Mouse (Mus musculus) macrophage (primary cell): ENCODE data around the gene Phf21a. TPM values are rescaled to one million over a fixed set of nuclear protein-coding genes. Genes with fewer than 3 reads are reported as not detected.
A peak's percentile ranks its signal among the peaks of the same experiment; 100 is the strongest.

Experiments used
- H3K27ac ChIP-seq: fragments of 350-480 bp; formaldehyde crosslinking; 2 replicates; pipeline ENCODE4 v1.9.0; 2021
- H3K36me3 ChIP-seq: fragments of 350-480 bp; formaldehyde crosslinking; 2 replicates; pipeline ENCODE4 v1.9.0; 2021; ENCODE audit errors: inconsistent target
- H3K4me3 ChIP-seq: fragments of 350-480 bp; formaldehyde crosslinking; 2 replicates; pipeline ENCODE4 v1.9.0; 2021; ENCODE audit errors: inconsistent target
- H3K79me2 ChIP-seq: fragments of 350-480 bp; formaldehyde crosslinking; 2 replicates; pipeline ENCODE4 v1.9.0; 2021; ENCODE audit errors: inconsistent target
- WGBS: methylation state at CpG from one replicate; pipeline ENCODE4 v1.1.7; 2026; ENCODE audit warnings: inconsistent platforms; ENCODE audit not compliant: missing documents; 5-methylcytosine and 5-hydroxymethylcytosine counted together
- polyA plus RNA-seq: library from polyadenylated mRNA; stranded (reverse); fragments of 250-400 nt; gene quantifications from 3 replicates; pipeline ENCODE4 v1.2.4, GENCODE M21; 2018; ENCODE audit warnings: inconsistent platforms

Phf21a gene
- polyA plus RNA-seq, 1 experiment from 2014 or later = 55.5 TPM

DNA sequence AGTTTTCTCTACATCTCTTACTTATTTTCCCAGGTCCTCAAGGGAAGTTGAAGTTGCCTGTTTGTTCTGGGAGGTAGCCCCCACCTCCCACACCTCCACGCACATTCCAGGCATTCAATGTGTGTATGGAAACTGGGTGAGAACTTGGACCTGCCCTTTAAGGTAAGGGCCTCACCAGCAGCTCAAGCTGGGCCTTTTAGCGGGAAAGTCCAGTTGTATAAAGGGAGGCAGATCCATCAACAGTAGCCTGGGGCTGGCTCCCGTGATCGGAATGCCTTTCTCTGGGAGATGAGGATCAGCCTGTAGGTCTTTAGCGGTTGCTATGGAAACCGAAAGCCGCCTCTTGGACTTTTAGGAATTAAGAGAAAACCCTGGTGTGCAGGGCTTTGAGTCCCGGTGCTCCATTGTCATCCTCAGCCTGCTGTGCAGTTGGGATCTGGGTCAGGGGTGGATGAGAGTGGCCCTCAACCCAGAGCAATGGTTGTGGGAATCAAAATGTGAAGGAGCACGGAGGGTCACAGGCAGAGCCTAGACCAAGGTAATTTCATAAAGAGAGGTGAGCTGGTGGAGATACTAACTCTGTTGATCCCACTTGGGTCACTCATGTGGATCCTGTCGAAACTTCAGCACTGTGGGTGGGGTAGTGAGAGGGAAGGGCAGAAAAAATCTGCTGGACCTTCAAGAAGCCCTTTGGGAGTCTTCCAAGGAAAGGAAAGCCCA lies 279.2 kb downstream of the Phf21a start:
- 93% methylated on average over 10 of the region's 10 CpGs for WGBS
- Histone ChIP-seq H3K27ac (no peak overlapping the region), H3K79me2 (peaks cover 17% of the 10 kb centered on the region; the same call in 1 of the 2 replicates), H3K36me3 (no peaks in the 10 kb centered on the region), H3K4me3 (no peak overlapping the region)

DNA sequence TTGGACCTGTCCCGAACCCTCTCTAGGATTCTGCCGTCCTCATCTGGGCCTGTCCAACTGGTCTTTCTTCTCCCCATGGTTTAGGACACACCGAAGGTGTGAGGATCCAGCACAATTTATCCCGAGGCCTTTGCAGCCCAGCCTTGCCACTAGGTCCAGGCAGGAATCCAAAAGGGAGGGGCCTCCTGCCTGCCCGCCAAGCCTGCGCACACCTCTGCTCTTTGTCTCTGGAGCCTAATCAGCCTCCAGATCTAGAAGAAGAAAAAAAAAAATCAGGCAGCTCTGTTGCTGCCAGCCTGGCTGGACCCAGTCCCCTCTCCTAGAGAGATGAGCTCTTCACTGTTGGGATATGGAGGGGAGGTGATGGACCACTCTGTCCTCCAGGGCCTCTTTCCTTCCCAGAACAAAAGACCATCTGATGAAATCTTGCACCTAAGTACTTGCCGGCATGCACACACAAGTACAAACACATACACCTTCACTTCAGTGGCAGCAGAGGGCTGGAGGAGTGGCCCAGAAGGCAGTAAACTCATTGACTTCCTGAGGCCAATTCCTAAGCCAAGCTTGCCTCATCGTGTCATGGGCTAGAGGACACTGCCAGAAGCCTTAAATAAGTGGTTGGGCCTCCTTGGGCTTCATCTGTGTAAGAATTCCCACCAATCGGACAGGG lies 280.0 kb downstream of the Phf21a start:
- 81% methylated on average over 9 of the region's 9 CpGs for WGBS
- Histone ChIP-seq H3K4me3 (no peak overlapping the region), H3K27ac (no peak overlapping the region), H3K36me3 (peaks cover 5% of the 10 kb centered on the region), H3K79me2 (peaks cover 21% of the 10 kb centered on the region; the same call in 1 of the 2 replicates)

DNA sequence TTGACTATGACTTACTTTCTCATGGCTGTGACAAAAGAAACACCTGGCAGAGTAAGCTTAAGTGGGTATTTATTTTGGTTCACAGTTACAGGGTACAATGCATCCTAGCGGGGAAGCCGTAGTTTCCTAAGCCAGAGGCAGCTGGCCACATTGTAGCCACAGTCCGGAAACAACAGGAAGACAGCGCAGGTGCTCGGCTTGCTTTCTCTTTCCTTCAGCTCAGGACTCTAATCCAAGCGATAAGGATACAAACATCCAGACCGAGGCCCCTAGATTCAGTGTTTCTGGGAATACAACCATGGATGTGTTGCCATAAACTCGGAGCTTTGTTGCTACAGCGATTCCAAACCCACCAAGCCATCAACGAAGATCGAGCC lies 280.5 kb downstream of the Phf21a start:
- 52% methylated on average over 11 of the region's 11 CpGs for WGBS
- peaks cover 21% of the 10 kb centered on the region; the same call in 1 of the 2 replicates for H3K79me2 ChIP-seq
- H3K27ac ChIP-seq = no peak overlapping the region
- H3K36me3 ChIP-seq = peaks cover 10% of the 10 kb centered on the region
- H3K4me3 ChIP-seq = no peak overlapping the region

DNA sequence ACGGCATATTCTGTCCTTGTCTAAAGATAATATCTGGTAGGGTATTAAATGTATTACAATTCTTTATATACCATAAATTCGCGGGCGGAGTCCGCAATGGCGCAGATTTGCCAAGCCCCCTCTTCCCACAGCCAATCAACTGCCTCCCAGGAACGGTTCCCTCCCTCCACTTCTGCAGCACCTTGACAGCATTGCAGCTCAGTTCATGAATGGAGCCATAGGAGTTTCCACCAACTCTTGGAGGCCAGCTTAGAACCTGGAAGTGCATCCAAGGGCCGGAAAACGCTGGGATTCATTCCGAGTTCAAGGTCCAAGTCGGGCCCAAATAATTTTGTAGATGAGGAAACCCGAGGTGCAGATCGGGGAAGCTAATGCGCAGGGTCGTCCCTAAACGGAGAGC lies 281.6 kb downstream of the Phf21a start, which contains the start of the genes Pex16 and Large2:
Gene Pex16, plus strand, starts transcription at position 163 of the 400 bp plus-strand sequence.
Gene Large2, minus strand, starts transcription at position 356 of the 400 bp plus-strand sequence.
- whole genome bisulfite sequencing = 4% methylated on average over 16 of the region's 16 CpGs
- peak within 1 kb of the TSS; percentile 67 for H3K27ac ChIP-seq
- peak within 1 kb of the TSS; percentile 97 for H3K4me3 ChIP-seq
- peaks cover 21% of the 10 kb centered on the region for H3K36me3 ChIP-seq
- H3K79me2 ChIP-seq = peaks cover 21% of the 10 kb centered on the region; the same call in 1 of the 2 replicates

DNA sequence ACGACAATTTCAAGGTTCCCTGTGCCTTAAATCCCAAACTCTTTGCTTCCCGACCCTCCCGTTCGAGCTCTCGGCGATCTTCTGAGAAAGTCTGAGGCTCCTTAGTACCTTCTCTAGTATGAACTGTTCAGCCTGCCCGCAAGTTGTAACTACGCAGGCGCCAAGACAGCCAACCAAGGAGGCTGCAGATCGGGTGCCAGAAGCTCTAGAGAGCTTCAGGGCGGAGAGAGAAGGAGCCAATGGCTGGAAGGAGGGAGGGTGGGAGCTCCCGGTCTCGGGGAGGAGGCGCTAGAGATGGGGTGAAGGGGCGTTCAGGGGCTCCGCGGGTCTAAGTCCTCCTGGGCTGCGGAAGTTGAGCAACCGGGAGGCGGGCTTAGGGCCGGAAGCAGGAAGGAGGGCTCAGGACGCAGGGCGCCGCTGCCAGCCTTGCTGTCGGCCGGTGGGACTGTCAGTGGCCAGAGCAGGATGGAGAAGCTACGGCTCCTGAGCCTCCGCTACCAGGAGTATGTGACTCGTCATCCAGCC lies 282.2 kb downstream of the Phf21a start:
- Histone ChIP-seq H3K79me2 (peaks cover 21% of the 10 kb centered on the region; the same call in 1 of the 2 replicates), H3K36me3 (peaks cover 28% of the 10 kb centered on the region), H3K27ac (peak overlapping the region; percentile 67)

DNA sequence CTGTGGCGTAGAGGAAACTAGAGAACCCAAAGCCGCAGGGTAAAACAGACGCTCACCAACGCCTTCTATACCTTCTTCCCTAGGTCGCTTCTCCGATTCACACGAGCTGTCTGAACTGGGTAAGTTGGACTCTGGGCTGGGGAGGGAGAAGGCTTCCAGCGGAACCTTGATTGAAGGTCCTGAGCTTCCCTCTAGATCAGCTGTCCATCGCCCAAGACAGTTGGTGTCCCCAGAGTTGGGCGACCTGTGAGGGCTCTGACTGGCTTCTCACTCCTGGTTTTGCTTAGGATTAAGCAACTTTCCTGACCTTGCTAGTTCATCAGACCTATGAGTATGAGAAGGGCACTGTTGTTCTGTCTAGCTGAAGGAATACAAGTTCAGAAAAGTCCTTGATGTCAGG lies 282.9 kb downstream of the Phf21a start:
- under 1% methylated on average over 10 of the region's 10 CpGs for WGBS
- peak overlapping the region; percentile 67 for H3K27ac ChIP-seq
- H3K36me3 ChIP-seq = peaks cover 33% of the 10 kb centered on the region
- H3K4me3 ChIP-seq = peak overlapping the region; percentile 97
- peaks cover 21% of the 10 kb centered on the region; the same call in 1 of the 2 replicates for H3K79me2 ChIP-seq

More for the DNA sequence above, 282.2 kb downstream of the Phf21a start:
- H3K4me3 ChIP-seq = peak overlapping the region; percentile 97
- WGBS = under 1% methylated on average over 29 of the region's 29 CpGs

DNA sequence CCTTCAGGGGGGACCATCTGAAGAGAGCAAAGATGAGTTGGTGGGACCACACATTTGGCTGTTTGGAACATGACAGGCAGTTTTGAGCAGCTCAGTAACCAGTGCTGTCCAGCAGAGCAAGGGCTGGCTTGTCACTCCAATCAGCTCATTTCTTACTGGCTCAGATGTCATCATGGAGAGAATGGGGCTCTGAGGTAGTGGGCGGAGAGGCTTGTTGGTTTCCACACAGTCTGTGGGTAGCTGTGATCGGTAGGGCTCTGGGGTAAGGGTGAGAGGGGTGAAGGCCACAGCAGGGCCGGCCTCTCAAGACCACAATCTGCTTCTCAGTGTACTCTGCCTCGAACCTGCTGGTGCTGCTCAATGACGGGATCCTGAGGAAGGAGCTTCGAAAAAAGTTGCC lies 283.4 kb downstream of the Phf21a start:
- WGBS = 76% methylated on average over 6 of the region's 6 CpGs
- H3K4me3 ChIP-seq = peak overlapping the region; percentile 97
- H3K36me3 ChIP-seq = peaks cover 36% of the 10 kb centered on the region
- peaks cover 21% of the 10 kb centered on the region; the same call in 1 of the 2 replicates for H3K79me2 ChIP-seq
- H3K27ac ChIP-seq = no peak overlapping the region

DNA sequence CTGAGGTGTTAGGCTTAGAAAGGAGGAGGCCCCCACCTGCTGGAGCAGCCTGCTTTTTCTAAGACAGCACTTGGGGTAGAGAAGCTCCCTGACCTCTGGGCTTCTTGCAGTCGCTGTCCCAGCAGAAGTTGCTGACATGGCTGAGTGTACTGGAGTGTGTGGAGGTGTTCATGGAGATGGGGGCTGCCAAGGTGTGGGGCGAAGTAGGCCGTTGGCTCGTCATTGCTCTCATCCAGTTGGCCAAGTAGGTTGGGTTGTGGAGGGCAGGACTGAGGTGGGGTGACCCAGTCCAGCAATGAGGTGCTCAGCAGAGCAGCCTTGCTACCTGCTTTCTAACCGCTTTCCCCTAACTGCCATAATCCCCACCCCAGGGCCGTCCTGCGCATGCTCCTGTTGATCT lies 284.4 kb downstream of the Phf21a start:
- H3K36me3 ChIP-seq = peaks cover 47% of the 10 kb centered on the region
- WGBS = 90% methylated on average over 6 of the region's 7 CpGs

DNA sequence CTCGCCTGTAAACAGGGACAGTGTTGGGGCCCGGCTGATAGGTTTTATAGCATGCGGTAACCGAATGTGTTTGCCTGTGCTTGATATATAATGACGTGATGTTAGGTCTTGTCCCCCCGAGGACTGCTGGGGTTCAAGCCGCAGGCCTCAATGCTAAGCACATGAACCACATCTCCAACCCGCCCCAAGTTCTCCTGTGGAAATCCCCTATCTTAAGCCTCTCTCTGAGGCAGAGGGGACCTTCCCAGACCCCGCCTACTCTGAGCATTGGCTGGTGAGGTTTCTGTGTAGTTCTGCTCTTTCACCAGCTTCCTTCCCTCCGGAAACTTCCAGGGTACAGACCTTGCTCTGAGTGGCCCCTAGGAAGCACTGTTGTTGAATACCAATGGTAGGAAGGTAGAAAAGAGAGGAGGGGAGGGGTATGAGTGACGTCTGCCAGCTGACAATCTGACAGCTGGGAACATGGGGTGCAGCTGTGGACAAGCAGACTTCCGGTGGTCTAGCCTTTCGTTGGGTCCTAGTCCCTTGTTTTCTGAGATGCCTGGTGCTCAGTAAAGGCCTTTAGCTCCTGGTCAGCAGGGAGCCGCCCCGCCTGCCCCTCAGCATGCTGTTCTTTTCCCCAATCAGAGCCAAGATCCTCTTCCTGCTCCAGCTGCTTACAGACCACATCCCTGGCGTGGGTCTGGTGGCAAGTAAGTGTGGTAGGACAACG lies 287.0 kb downstream of the Phf21a start:
- 89% methylated on average over 16 of the region's 17 CpGs for WGBS
- Histone ChIP-seq H3K79me2 (peaks cover 21% of the 10 kb centered on the region; the same call in 1 of the 2 replicates), H3K4me3 (no peak overlapping the region), H3K27ac (no peak overlapping the region), H3K36me3 (peaks cover 48% of the 10 kb centered on the region)

More for the DNA sequence above, 284.4 kb downstream of the Phf21a start:
- Histone ChIP-seq H3K79me2 (peaks cover 21% of the 10 kb centered on the region; the same call in 1 of the 2 replicates), H3K4me3 (no peak overlapping the region), H3K27ac (no peak overlapping the region)

DNA sequence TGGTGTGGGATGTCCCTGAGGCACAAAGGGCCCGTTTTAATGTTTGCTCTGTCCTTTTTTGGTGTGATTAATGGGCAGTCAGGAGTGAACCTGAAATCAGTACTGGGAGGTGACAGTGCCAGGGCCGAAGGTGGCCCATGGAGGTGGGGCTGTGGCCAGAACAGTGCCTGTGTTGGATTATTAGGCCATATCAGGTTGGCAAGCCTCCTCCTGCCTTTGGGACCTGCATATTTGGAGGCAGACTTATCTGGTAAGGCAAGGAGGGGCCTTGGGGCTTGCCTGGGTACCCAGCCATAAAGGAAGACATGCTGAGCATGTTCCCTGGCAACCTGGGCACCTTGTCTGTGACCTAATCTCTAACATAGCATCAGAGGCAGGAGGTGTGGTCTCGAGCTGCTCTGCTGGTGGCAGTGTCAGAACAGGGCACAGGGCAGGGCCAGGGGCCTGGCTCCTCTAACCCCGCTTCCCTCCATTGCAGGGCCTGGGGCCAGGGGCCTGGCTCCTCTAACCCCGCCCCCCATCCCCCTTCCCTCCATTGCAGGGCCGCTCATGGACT lies 287.7 kb downstream of the Phf21a start:
- Histone ChIP-seq H3K4me3 (no peak overlapping the region), H3K36me3 (peaks cover 48% of the 10 kb centered on the region), H3K27ac (no peak overlapping the region), H3K79me2 (peaks cover 19% of the 10 kb centered on the region; the same call in 1 of the 2 replicates)
- 82% methylated on average over 6 of the region's 6 CpGs for WGBS

DNA sequence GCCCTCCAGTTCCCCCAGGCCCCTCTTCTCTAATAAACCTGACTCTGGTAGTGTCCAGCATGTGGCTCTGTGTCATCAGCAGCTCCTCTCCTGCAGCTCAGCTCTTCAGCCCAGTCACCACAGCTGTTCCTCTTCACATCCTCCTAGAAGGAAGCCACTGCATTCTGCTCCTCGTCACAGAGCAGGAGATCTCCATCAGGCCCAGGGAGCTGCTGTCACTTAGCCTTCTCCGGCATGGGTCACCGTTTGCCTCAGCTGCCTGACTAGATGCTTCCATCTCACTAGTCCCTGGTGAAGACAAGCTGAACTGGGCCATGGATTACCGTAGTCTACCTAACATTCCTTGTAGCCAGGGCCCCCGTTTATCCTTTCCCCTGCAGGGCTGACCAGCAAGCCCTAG lies 288.2 kb downstream of the Phf21a start:
- 86% methylated on average over 5 of the region's 5 CpGs for WGBS
- H3K4me3 ChIP-seq = no peak overlapping the region
- no peak overlapping the region for H3K27ac ChIP-seq
- H3K79me2 ChIP-seq = peaks cover 13% of the 10 kb centered on the region; the same call in 1 of the 2 replicates
- peaks cover 48% of the 10 kb centered on the region for H3K36me3 ChIP-seq

DNA sequence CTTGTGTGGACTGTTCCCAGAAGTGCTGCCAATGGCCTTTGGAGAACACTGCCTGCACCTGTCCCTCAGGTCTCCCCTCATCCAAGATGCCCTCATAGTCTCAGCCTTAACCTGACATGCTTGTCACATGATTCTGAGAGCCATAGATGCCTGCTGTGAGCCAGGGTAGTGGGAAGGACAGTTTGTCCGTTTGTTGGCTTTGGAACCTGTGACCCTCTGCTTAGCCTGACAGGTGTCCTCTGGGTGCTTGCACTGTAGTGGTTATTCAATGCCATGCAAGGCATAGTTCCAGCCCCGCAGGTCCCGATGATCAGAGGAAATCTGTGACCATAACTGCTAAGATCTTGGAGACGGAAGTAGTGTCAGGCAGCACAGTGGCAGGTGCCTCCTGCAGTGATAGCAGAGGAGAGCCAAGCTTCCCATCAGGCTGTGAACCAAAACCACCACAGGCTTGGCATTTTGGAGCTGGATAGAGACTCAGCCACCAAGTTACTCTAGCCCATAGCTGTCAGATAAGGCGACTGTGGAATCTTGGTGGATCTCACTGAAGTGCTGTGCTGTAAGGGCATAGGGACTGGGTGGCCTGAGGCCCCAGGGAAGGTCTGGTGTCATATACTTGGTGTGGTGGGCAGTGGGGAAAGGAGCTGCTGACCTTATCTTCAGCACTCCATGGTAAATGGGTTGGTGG lies 289.1 kb downstream of the Phf21a start, which contains the start of gene 1700029I15Rik:
Gene 1700029I15Rik, plus strand, starts transcription at position 638 of the 688 bp plus-strand sequence.
- 97% methylated on average over 5 of the region's 5 CpGs for WGBS
- Histone ChIP-seq H3K36me3 (peaks cover 48% of the 10 kb centered on the region), H3K4me3 (no peak within 1 kb of the TSS), H3K27ac (no peak within 1 kb of the TSS), H3K79me2 (peaks cover 5% of the 10 kb centered on the region; the same call in 1 of the 2 replicates)

DNA sequence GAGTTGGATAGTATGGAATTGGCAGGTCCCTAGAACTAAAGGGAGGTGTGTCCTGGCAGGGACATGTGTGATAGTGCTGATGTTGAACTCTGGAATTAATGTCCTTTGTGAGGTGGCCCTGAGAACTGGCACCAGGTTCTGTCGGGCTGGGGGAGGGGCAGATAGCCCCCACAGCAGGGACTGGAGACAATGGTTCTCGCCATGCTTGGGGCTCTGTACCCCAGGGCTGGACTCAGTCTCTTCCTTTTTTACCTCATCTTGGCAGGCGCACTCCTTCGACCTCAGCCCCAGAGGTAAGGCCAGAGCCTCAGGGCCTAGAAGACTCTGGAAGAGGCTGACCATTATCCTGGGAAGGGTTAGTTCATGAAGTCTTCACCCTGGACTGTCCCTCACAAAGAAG lies 289.8 kb downstream of the Phf21a start:
- WGBS = 80% methylated on average over 4 of the region's 4 CpGs
- peaks cover 45% of the 10 kb centered on the region for H3K36me3 ChIP-seq
- H3K4me3 ChIP-seq = no peak overlapping the region

More for the DNA sequence above, 289.8 kb downstream of the Phf21a start:
- Histone ChIP-seq H3K79me2 (no peaks in the 10 kb centered on the region), H3K27ac (no peak overlapping the region)
